Mouse (Mus musculus): Measurements from ENCODE around the gene Derl3. TPM values are rescaled to one million over a fixed set of nuclear protein-coding genes. Genes with fewer than 3 reads are reported as not detected.

The Derl3 gene
- polyA plus RNA-seq, 1 experiment, result 1.7 TPM

DNA sequence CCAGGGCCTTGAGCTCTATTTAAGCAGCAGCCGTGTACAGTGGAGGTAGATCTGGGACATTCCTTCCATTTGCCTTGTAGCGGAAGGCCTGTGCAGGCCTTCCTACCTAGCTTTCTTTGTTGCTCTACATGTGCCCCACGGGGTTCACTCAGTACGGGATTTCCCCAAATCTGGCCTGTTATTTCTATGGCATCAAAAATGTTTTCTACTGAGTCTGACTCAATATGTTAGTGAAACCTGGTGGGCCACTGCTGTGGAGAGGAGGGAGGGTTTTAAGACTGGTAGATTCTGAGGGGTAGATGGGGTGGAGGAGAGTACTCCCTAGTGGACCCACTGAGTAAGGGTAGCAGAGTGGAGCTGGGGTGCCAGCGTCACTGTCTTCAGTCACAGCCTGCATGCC, 2.5 kb downstream of the Derl3 start:
- no peak for DNase-seq (ENCODE audit: low read depth)
- no peak for TF ChIP-seq CTCF (IDR thresholded peaks at IDR 0.05; ENCODE audit: borderline replicate concordance, extremely low read depth, insufficient read depth, insufficient read length)

GRCm38 (mm10) chr10:75896208-75896607, 3.0 kb downstream of the Derl3 start:
- TF ChIP-seq POLR2A (IDR thresholded peaks at IDR 0.05; ENCODE audit: borderline replicate concordance, extremely low read depth, insufficient read depth, insufficient read length, poor library complexity, severe bottlenecking), result no peak
- no peak for TF ChIP-seq CTCF (IDR thresholded peaks at IDR 0.05; ENCODE audit: borderline replicate concordance, extremely low read depth, insufficient read depth, insufficient read length)
- no peak for DNase-seq (ENCODE audit: low read depth)

DNA sequence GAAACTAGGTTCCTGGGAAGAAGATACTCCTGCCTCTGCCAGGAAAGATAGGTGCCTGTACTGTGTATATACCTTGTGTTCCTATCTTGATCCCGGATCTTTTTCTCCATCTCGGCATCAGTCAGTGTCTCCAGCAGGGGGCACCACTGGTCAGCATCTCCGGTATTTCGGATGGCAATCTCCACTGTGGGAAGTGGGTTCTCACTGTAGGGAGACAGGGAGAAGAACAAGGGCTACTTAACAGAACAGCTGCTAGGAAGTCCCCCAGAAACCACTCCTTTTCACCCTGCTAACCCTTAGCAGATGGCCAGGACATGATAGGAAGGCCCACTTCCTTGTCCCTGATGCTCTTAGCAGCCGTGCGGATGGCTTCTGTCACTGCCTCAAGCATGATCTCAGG, 4.2 kb downstream of the Derl3 start:
- DNase-seq (ENCODE audit: low read depth), result peak; percentile 68
- TF ChIP-seq POLR2A (IDR thresholded peaks at IDR 0.05; ENCODE audit: borderline replicate concordance, extremely low read depth, insufficient read depth, insufficient read length, poor library complexity, severe bottlenecking), result no peak
- TF ChIP-seq CTCF (IDR thresholded peaks at IDR 0.05; ENCODE audit: borderline replicate concordance, extremely low read depth, insufficient read depth, insufficient read length), result peak; percentile 82; the same call in 1 of the 2 replicates

DNA sequence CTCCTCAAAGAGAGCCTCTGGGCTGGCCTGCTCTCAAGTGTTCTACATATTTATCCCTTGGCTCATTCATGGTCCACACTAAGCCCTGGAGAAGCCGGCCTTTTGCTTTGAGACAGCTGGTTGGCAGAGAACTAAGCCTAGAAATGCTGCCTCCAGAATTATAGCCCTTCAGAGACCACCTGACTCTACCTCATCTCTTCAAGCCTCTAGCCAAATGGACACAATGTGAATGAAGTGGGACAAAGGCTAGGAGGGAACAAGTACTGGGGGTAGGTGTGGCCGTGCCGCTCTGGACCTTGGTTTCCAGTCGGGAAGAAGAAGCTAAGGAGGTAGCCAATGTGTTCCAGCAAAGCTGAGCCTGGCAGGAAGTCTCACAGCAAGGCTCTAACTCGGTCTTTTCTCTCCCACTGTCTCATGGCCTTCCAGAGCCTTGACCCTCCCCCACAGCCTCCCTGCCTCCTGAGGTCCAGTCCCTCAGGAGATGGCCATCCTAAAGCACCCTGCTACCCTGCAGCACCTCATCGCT, 4.9 kb downstream of the Derl3 start:
- no peak for DNase-seq (ENCODE audit: low read depth)
- TF ChIP-seq POLR2A (IDR thresholded peaks at IDR 0.05; ENCODE audit: borderline replicate concordance, extremely low read depth, insufficient read depth, insufficient read length, poor library complexity, severe bottlenecking), result no peak
- TF ChIP-seq CTCF (IDR thresholded peaks at IDR 0.05; ENCODE audit: borderline replicate concordance, extremely low read depth, insufficient read depth, insufficient read length), result no peak

DNA sequence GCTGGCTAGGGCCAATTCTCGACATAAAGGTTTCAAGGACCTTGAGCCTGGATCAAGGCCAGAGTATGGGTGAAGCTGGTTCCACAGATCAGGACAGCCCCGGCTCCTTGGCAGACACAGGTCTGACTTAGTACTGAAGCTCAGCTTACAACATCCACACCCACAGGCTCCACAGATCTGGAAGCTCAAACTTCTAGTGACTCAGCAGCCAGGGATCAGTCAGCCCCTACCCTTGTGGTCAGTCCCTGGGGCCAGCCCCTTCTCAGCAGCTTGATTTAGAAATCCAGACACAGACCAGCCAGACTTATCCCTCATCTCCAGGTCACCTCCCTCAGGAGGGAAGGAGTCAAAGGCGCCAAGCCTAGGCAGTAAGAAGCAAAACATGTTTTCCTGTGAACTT, 5.6 kb downstream of the Derl3 start:
- TF ChIP-seq CTCF (IDR thresholded peaks at IDR 0.05; ENCODE audit: borderline replicate concordance, extremely low read depth, insufficient read depth, insufficient read length) (no peak), POLR2A (IDR thresholded peaks at IDR 0.05; ENCODE audit: borderline replicate concordance, extremely low read depth, insufficient read depth, insufficient read length, poor library complexity, severe bottlenecking) (no peak)
- DNase-seq (ENCODE audit: low read depth), result no peak

DNA sequence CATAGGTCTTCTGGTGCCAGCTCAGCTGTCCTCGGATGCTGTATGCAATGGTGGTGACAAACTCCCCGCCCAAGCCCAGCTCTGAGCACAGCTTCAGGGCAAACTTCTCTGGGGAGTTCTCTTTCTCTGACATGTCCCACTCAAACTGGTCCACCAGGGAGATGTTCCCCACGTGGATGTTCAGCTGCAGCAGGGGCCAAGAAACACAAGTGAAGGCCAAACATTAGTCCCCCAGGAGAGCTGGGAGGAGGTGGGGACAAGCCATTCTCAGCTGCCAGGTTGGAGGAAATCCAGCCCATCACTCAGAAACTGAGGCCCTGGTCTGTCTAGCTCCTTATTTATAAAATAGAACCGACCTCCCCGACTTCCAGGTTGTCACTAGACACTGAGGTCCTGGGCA, 11.2 kb downstream of the Derl3 start:
- TF ChIP-seq CTCF (IDR thresholded peaks at IDR 0.05; ENCODE audit: borderline replicate concordance, extremely low read depth, insufficient read depth, insufficient read length) (no peak), POLR2A (IDR thresholded peaks at IDR 0.05; ENCODE audit: borderline replicate concordance, extremely low read depth, insufficient read depth, insufficient read length, poor library complexity, severe bottlenecking) (no peak)
- DNase-seq (ENCODE audit: low read depth), result no peak

GRCm38 (mm10) chr10:75906882-75907281, 13.7 kb downstream of the Derl3 start:
- no peak for DNase-seq (ENCODE audit: low read depth)
- no peak for TF ChIP-seq CTCF (IDR thresholded peaks at IDR 0.05; ENCODE audit: borderline replicate concordance, extremely low read depth, insufficient read depth, insufficient read length)
- no peak for TF ChIP-seq POLR2A (IDR thresholded peaks at IDR 0.05; ENCODE audit: borderline replicate concordance, extremely low read depth, insufficient read depth, insufficient read length, poor library complexity, severe bottlenecking)

- TF ChIP-seq CTCF (IDR thresholded peaks at IDR 0.05; ENCODE audit: borderline replicate concordance, extremely low read depth, insufficient read depth, insufficient read length) (no peak), POLR2A (IDR thresholded peaks at IDR 0.05; ENCODE audit: borderline replicate concordance, extremely low read depth, insufficient read depth, insufficient read length, poor library complexity, severe bottlenecking) (no peak)
These were observed 17.5 kb downstream of the Derl3 start for GRCm38 (mm10) chr10:75910698-75911097.

GRCm38 (mm10) chr10:75913013-75913589, 19.9 kb downstream of the Derl3 start:
- no peak for DNase-seq (ENCODE audit: low read depth)

More at GRCm38 (mm10) chr10:75910698-75911097, 17.5 kb downstream of the Derl3 start:
- DNase-seq (ENCODE audit: low read depth), result no peak

GRCm38 (mm10) chr10:75915557-75915956, 22.3 kb downstream of the Derl3 start:
- TF ChIP-seq CTCF (IDR thresholded peaks at IDR 0.05; ENCODE audit: borderline replicate concordance, extremely low read depth, insufficient read depth, insufficient read length), result no peak
- TF ChIP-seq POLR2A (IDR thresholded peaks at IDR 0.05; ENCODE audit: borderline replicate concordance, extremely low read depth, insufficient read depth, insufficient read length, poor library complexity, severe bottlenecking), result no peak
- DNase-seq (ENCODE audit: low read depth), result no peak

More at GRCm38 (mm10) chr10:75913013-75913589, 19.9 kb downstream of the Derl3 start:
- no peak for TF ChIP-seq POLR2A (IDR thresholded peaks at IDR 0.05; ENCODE audit: borderline replicate concordance, extremely low read depth, insufficient read depth, insufficient read length, poor library complexity, severe bottlenecking)
- no peak for TF ChIP-seq CTCF (IDR thresholded peaks at IDR 0.05; ENCODE audit: borderline replicate concordance, extremely low read depth, insufficient read depth, insufficient read length)

GRCm38 (mm10) chr10:75916840-75917239, 23.6 kb downstream of the Derl3 start:
- TF ChIP-seq CTCF (IDR thresholded peaks at IDR 0.05; ENCODE audit: borderline replicate concordance, extremely low read depth, insufficient read depth, insufficient read length), result no peak
- TF ChIP-seq POLR2A (IDR thresholded peaks at IDR 0.05; ENCODE audit: borderline replicate concordance, extremely low read depth, insufficient read depth, insufficient read length, poor library complexity, severe bottlenecking), result no peak
- DNase-seq (ENCODE audit: low read depth), result no peak

DNA sequence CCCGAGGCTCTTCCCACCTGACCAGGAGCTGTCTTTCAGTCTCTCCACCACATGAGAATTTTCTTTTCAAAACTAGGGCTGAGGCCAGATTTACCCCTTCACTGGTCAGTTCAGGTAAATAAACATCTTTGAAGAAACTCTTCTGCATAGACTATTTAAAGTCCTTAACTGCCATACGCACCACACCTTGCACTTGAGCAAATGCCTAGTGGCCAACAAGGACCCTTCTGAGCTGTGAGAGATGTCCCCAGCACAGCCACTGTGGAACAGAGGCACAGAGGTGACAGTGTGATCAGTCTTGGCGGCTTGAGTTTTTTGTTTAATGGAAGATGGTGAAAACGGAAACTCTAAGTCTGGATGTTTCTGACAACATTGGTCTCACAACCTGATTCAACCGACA, 25.8 kb downstream of the Derl3 start:
- no peak for DNase-seq (ENCODE audit: low read depth)
- TF ChIP-seq CTCF (IDR thresholded peaks at IDR 0.05; ENCODE audit: borderline replicate concordance, extremely low read depth, insufficient read depth, insufficient read length), result no peak
- no peak for TF ChIP-seq POLR2A (IDR thresholded peaks at IDR 0.05; ENCODE audit: borderline replicate concordance, extremely low read depth, insufficient read depth, insufficient read length, poor library complexity, severe bottlenecking)
